Mouse (Mus musculus) E14TG2a.4 (cell line): Measurements from ENCODE around the gene Tmem178b.

Source experiments
- H3K27me3 ChIP-seq: 2 replicates; pipeline ENCODE4 v1.6.1; 2014; ENCODE audit warnings: low read length, control low read depth; ENCODE audit not compliant: insufficient read depth
- H3K36me3 ChIP-seq: 2 replicates; pipeline ENCODE4 v1.6.1; 2014; ENCODE audit warnings: low read length, control low read depth; ENCODE audit not compliant: insufficient read depth
- H3K4me1 ChIP-seq: replicated peaks from 2 replicates; pipeline ENCODE4 v1.6.1; 2014; ENCODE audit warnings: low read depth, low read length, control low read depth
- H3K4me3 ChIP-seq: replicated peaks from 2 replicates; pipeline ENCODE4 v1.5.1; 2014; ENCODE audit warnings: mild to moderate bottlenecking, low read length
- H3K9me3 ChIP-seq: 2 replicates; pipeline ENCODE4 v1.6.1; 2014; ENCODE audit warnings: low read length, control low read depth
- CTCF ChIP-seq: conservative IDR thresholded peaks from 2 replicates; pipeline ENCODE4 v1.5.1; 2014; ENCODE audit warnings: low read length
- NANOG ChIP-seq: IDR thresholded peaks from 2 replicates; pipeline ENCODE4 v1.6.1; 2014; ENCODE audit warnings: borderline replicate concordance, low read length, mixed read lengths
- POU5F1 ChIP-seq: IDR thresholded peaks from 2 replicates; pipeline ENCODE4 v1.6.1; 2014; ENCODE audit warnings: low read length, borderline replicate concordance

Gene Tmem178b

DNA sequence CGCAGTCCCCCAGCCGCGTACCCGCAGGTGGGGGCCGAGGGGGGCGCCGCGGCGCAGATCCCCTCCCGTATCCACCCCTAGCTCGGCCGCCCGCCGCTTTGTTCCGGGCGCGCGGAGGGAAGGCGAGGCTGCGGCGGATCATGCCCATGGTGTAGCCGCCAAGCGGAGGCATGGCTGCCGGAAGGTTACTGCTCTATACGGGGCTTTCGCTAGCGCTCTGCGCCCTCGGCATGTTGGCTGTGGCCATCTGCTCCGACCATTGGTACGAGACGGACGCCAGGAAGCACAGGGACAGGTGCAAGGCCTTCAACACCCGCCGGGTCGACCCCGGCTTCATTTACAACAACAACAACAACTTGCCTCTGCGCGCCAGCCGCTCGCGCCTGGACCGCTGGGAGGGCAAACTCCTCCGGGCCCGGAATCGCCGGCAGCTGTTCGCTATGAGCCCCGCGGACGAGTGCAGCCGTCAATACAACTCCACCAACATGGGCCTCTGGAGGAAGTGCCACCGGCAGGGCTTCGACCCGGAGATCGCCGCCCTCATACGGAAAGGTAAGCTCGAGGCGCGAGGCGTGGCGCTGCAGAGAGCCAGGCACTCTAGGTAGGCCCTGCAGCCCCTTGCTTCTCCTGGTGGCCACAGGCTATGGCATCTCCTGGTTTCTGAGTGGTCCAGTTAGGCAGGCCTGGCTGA is at the start of gene Tmem178b:
Tmem178b (plus strand) TSS at position 371 of the 691 bp plus-strand sequence.
- H3K9me3 ChIP-seq: no peaks in the 10 kb centered on the region
- no peak for TF ChIP-seq POU5F1
- no peak for TF ChIP-seq NANOG
- no peak for TF ChIP-seq CTCF
- H3K27me3 ChIP-seq: peaks cover 71% of the 10 kb centered on the region
- no peaks in the 10 kb centered on the region for H3K36me3 ChIP-seq
- H3K4me3 ChIP-seq: peak within 1 kb of the TSS; percentile 84
- peaks cover 44% of the 10 kb centered on the region for H3K4me1 ChIP-seq

- TF ChIP-seq NANOG (no peak), CTCF (no peak)
- H3K4me3 ChIP-seq: no peak overlapping the region
- H3K4me1 ChIP-seq: 0 out of 2 replicates have a peak, but pooled peaks cover 4% of the 10 kb centered on the region
- no peaks in the 10 kb centered on the region for H3K36me3 ChIP-seq
- H3K27me3 ChIP-seq: no peaks in the 10 kb centered on the region
- peaks cover 13% of the 10 kb centered on the region; the same call in 1 of the 2 replicates for H3K9me3 ChIP-seq
These were observed 44.3 kb upstream of the Tmem178b start for GRCm38 (mm10) chr6:39828736-39829135.

GRCm38 (mm10) chr6:39843698-39844342 is 29.3 kb upstream of the Tmem178b start:
- Histone ChIP-seq H3K4me3 (no peak overlapping the region), H3K36me3 (no peaks in the 10 kb centered on the region), H3K9me3 (no peaks in the 10 kb centered on the region), H3K27me3 (no peaks in the 10 kb centered on the region), H3K4me1 (peaks cover 3% of the 10 kb centered on the region; the same call in 1 of the 2 replicates)
- TF ChIP-seq NANOG (no peak), POU5F1 (no peak), CTCF (no peak)

DNA sequence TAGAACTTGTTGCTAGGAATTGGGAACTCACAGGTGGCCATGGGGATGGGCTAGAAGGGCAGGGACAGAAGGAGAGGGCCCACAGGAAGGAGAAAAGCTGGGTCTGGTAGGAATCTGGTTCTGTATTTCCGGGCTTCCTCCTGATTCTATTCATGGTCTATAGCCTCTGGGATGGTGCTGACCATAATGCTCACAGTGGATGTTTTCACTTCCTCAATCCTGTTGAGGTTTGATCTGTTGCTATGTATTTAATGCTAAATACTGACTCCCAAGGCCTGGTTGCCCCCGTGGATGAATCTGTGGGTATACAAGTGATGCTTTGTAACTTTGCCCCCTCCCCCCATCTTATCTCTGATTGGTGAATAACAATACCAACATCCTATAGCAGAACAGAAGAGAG is 25.5 kb upstream of the Tmem178b start:
- Histone ChIP-seq H3K27me3 (peaks cover 15% of the 10 kb centered on the region), H3K4me3 (no peak overlapping the region), H3K4me1 (peaks cover 14% of the 10 kb centered on the region), H3K9me3 (no peaks in the 10 kb centered on the region), H3K36me3 (no peaks in the 10 kb centered on the region)
- no peak for TF ChIP-seq CTCF
- no peak for TF ChIP-seq POU5F1
- TF ChIP-seq NANOG: no peak

GRCm38 (mm10) chr6:39848766-39849165 is 24.3 kb upstream of the Tmem178b start:
- peaks cover 14% of the 10 kb centered on the region for H3K4me1 ChIP-seq
- peaks cover 15% of the 10 kb centered on the region for H3K27me3 ChIP-seq
- TF ChIP-seq NANOG: no peak
- peak; percentile 68 for TF ChIP-seq CTCF
- TF ChIP-seq POU5F1: no peak
- H3K4me3 ChIP-seq: peak overlapping the region; percentile 48
- H3K9me3 ChIP-seq: no peaks in the 10 kb centered on the region
- H3K36me3 ChIP-seq: no peaks in the 10 kb centered on the region

DNA sequence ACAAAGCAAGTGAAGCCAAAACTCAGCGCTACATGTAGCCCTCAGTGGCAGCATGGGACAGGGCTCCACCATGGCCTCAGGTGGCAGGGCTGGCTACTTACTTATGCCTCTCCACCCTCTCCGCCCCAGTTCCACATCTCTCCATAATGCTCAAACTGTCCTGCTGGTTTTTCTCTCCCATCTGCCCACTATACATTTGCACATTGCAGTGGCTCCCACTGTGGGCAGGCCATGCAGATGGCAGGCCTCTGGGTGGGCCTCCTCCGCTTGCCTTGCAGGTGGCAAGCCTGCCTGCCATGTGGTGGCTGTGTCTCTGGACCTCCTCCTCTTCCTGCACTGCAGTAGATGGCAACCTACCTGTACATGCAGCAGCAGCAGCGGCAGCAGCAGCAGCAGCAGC is 23.4 kb upstream of the Tmem178b start:
- peak overlapping the region; percentile 48; the same call in 1 of the 2 replicates for H3K4me3 ChIP-seq
- peaks cover 14% of the 10 kb centered on the region for H3K4me1 ChIP-seq
- TF ChIP-seq CTCF: no peak
- no peaks in the 10 kb centered on the region for H3K9me3 ChIP-seq
- H3K36me3 ChIP-seq: no peaks in the 10 kb centered on the region
- peaks cover 15% of the 10 kb centered on the region for H3K27me3 ChIP-seq

- H3K4me3 ChIP-seq: peak overlapping the region; percentile 84; the same call in 1 of the 2 replicates
- TF ChIP-seq POU5F1 (no peak), CTCF (peak; percentile 25; the same call in 1 of the 2 replicates)
- no peaks in the 10 kb centered on the region for H3K36me3 ChIP-seq
- no peaks in the 10 kb centered on the region for H3K9me3 ChIP-seq
- H3K4me1 ChIP-seq: peaks cover 37% of the 10 kb centered on the region
- peaks cover 74% of the 10 kb centered on the region for H3K27me3 ChIP-seq
These were observed 2.6 kb upstream of the Tmem178b start for GRCm38 (mm10) chr6:39870271-39871135.

DNA sequence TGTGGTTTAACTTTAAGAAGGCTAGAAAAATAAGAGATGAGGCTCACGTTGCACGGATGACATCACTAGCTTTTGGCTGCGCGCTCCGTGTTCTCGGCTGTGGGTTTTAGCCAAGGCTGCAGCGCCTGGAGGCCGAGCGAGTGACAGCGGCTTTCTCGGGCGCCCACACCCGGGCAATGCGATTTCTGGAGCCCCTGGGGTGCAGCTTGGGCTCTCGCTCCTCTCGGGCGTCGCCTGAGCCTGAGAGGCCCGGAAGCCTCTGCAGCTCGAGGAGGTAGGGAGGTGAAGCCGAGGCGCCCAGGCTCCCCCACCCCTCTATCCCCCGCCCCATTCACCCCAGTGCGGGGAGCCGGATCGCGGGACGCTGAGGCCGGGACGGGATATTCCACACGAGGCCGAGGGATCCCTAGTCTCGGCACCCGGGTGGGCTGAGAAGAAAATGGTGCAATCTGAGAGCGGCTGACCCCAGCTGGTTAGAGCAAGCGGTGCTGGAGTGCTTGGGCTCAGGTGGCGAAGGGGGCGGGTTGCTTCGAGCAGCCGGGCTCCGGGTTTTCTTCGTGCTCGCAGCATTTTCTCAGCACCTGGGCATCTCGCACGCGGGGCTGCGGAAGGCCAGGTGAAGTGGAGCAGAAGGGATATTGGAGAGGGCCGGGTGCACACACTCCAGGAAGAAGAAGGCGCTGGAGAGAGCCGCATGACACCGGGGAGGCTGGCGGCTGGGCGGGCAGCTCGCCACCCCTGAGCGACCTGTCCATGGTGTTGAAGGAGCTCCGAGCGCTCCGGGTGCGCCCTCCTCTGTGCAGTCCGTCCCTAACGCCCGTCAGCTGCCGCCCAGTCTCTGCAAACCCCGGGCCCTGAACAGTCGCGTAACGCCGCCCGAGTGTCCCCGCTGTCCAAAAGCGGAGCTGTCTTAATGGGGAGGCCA is 1.4 kb upstream of the Tmem178b start:
- peaks cover 75% of the 10 kb centered on the region for H3K27me3 ChIP-seq
- TF ChIP-seq NANOG (no peak), POU5F1 (no peak), CTCF (no peak)
- H3K9me3 ChIP-seq: no peaks in the 10 kb centered on the region
- H3K36me3 ChIP-seq: no peaks in the 10 kb centered on the region
- peaks cover 37% of the 10 kb centered on the region for H3K4me1 ChIP-seq
- H3K4me3 ChIP-seq: peak overlapping the region; percentile 84
